Mouse (Mus musculus) adrenal gland (tissue): ENCODE data around the gene Gm19935.

Source experiments
- intact Hi-C: fragments of 180-260 bp; cut with DNase I; formaldehyde crosslinking; loops from one replicate; pipeline ENCODE4 v1.15.1; 2025
- long read RNA-seq, 2 experiments: library from polyadenylated mRNA; unstranded; transcript quantifications; one replicate each; pipeline ENCODE4 v2.0.0; 2020; ENCODE audit warnings: borderline replicate concordance in 1 of 2; ENCODE audit not compliant: insufficient replicate concordance in 1 of 2

The Gm19935 gene
- long read RNA-seq, experiment 1, result 0 reads
- long read RNA-seq, experiment 2, partial matches to known transcripts, result 0 of 1 reads
- long read RNA-seq, experiment 2, other reads (novel, unspliced or antisense), result 1 of 1 reads

DNA sequence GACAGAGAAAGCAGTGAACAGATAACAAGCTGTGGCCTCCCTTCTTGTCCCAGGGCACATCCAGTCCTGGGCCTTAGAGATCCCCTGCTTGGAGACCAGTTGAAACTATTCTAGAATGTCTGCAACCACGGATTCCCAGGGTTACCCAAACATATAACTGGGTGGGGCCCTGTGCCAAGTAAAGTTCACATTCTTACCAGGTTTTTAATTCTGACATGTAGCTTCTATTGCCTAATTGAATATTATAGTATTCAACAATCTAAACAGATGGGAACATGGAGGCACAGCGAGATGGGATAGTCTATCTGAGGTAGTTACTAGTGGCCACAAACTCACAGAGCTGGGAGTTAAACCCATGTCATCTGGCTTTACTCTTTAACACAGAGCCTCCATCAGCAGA lies at the start of gene Gm19935:
Gene Gm19935 (minus strand): TSS at position 101 of the 400 bp plus-strand sequence.
- intact Hi-C loops, result no loop called here

GRCm38 (mm10) chr8:90862038-90862437 lies 44.8 kb upstream of the Gm19935 start:
- intact Hi-C loops, result no loop called here

DNA sequence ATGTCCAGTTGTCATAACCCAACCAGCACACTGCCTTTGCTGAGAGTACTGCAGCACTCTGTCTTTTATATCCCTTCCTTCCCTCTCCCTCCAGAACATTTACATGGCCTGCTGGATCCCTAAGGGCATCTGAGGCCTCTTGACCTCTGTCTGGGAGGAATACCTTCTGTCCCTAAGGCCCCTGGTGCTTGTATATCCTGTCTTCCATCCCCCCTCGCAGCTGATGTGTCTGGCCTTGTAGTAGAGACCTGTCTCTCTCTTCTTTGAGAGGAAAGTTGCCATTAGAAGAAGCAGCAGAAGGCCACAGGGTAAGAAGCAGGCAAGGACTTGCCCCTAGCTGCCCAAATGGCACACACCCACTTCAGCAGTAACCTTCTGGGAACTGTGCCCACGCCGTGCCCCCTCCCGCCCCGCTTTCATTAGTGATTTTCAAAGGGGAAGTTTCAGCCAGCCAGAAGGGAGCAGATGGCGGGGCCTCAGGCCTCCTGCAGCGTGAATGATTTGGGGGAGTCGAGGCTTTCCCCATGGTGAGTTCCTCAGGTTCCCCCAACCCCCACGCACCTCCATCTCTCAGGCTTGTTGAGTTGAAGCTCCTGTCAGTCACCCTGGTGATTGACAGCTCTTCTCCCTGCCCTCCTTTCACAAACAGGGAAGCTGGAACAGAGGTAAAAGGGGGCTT lies 44.2 kb upstream of the Gm19935 start:
- intact Hi-C loops, result no loop called here

GRCm38 (mm10) chr8:90858071-90858470 lies 40.9 kb upstream of the Gm19935 start:
- intact Hi-C loops, result no loop called here

DNA sequence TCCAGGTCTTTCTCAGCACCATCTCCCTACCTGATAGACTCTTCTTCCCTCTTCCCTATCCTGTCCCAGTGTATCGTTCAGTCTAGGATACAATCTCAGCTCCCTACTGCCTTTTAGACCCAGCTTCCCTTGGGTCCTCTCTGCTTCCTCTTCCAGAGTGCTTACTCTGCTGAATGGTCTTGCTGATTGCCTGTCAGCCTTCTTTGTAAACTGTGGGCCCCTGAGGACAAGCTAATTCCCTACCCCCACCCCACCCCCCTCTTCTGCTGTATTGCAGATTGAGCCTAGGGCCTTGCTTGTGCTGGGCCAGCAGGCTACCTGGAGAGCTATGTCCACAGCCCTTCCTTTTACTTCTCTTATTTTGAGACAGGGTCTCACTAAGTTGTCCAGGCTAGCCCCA lies 39.8 kb upstream of the Gm19935 start:
- intact Hi-C loops, result no loop called here

- intact Hi-C loops, result no loop called here
Measured at GRCm38 (mm10) chr8:90856171-90856570, 39.0 kb upstream of the Gm19935 start.

- intact Hi-C loops, result no loop called here
Measured at GRCm38 (mm10) chr8:90854671-90855161, 37.5 kb upstream of the Gm19935 start.

DNA sequence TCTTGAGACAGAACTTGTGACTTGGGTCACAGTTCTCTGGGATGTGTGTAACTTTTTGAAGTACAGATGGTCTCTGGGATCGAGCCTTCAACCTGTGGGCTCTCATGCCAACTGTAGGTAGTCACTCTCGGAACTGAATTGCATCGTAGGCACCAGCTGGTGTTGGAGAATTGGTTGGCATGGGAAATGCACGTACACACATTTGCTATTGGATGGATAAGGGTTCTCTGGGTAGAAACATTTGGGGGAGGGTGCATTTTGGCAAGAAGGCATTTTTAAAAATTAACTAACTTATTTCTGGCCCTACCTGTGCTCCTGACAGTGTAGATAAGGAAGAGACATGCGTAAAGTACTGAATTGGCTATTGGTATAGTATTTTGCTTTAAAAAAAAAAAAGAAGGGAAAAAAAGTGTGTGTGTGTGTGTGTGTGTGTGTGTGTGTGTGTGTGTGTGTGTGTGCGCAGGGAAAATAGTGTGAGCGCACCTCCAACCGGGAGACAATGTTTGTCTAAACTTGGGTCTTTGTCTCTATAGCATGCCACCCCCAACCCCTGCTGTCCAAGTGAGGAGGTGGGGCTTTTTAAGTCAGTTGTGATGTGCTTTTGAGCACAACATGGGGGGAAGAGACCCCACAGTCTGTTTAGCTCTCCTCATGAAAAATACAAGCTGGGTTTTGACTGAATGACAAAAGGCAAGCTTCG lies 36.9 kb upstream of the Gm19935 start:
- intact Hi-C loops, result no loop called here

DNA sequence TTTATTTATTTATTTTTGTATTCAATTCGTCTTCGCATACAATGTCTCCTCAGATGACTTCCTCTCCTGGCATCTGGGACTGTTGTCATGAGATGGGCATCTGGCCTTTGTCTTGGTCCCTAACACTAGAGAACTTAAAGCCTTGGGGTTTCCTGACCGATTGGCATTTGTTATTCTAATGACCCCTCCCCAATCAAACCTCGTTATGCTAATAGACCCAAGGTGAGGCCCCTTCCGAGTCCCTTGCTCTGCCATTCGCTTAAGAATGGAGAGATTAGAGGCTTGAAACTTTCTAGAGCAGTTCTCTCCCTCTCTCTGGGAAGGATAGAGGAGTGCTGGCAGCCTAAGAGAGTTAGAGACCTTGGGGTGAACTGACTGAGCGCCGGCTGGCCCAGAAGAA lies 34.4 kb upstream of the Gm19935 start:
- intact Hi-C loops, result no loop called here

GRCm38 (mm10) chr8:90849462-90850050 lies 32.4 kb upstream of the Gm19935 start:
- intact Hi-C loops, result no loop called here

GRCm38 (mm10) chr8:90847980-90848379 lies 30.8 kb upstream of the Gm19935 start:
- intact Hi-C loops, result no loop called here

DNA sequence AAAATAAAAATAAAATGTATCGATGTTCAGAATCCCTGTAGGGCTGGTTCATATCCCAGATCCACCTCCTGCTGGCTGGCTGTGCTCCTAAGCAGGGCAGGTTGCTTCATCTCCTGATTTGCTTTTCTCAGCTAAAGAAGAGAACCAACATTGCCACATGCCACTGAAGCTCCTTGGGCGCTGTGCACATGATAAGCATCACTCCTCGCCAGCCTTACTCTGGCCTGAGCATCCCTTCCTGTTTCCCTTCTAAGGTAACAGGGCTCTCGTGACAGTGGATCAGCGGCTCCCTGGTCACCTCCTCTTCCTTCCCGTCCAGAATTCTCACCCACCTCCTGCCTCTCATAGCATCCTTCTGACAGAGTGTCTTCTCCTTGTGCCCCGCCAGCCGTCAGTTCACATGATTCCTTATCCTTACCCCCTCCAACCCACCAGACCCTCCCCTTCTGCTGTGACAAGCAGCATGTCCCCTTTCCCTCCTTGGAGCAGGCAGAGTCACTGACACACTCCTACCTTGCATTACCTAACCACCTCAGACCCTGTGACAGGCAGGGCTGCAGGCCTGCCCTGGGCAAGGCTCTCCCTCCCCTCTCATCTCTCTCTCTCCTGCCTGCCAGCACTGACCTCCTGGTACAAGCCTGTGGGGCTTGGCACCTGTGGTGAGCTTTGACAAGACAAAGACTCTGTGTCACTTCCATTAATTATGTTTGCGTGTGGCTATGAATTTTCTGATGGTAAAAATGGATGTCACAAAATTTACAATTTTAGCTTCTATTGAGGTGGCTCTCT lies 27.2 kb upstream of the Gm19935 start:
- intact Hi-C loops, result no loop called here

- intact Hi-C loops, result no loop called here
Measured at GRCm38 (mm10) chr8:90843127-90843526, 25.9 kb upstream of the Gm19935 start.

DNA sequence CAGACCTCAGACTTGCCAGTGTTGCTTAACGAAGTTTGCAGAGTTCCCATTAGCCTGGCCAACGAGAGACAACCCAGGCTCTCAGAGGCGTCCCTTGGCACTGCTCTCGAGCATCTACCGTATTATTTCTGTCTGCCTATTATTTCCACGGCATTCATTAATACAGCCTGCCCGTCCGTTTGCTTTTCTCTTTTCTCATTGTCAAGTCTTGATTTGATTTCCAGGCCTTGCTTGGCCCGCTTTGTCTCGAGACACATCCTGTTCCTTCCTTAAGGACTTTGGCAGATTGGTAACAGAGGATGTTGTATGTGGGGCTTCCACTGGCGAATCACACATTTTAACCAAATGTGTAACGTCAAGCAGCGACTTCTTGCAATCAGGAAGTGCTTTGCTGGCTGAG lies 24.1 kb upstream of the Gm19935 start:
- intact Hi-C loops, result no loop called here

GRCm38 (mm10) chr8:90839725-90840714 lies 22.8 kb upstream of the Gm19935 start:
- intact Hi-C loops, result no loop called here

GRCm38 (mm10) chr8:90837440-90837839 lies 20.2 kb upstream of the Gm19935 start:
- intact Hi-C loops, result no loop called here

GRCm38 (mm10) chr8:90834321-90834672 lies 17.1 kb upstream of the Gm19935 start:
- intact Hi-C loops, result loop anchor here (5.0 kb wide), 1 partner anchor 38 kb away; no protein-coding TSS in a partner anchor

DNA sequence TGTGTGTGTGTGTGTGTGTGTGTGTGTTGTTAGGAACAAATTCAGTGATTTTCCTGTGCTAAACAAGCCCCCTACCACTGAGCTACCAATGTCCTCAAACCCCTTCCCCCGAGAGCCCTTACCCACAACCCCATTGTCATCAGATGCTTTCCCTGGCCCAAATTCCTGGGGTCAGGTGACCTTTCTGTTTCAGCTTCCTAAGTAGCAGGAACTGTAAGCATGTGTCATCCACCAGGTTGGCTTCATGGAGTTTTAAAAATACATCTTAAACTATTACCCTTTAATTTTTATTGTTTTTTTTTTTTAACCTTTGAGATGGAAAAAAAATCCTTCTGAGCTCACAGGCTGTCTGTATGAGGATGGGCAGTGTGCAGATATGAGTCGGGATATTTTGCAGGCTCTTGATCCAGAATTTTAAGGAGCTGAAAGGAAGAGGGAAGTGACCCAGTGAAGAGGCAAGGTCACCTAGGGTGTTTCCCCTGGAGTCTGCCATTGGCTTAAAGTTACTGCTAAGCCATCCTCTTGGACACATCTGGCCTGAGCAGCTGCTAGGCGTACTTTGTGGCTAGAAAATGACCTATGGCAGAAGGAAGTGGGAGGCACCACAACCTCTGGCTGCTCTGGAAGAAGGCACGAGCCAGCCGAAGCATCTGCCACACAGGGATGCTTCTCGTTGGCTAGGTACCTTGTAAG lies 16.6 kb upstream of the Gm19935 start:
- intact Hi-C loops, result loop anchor here (5.0 kb wide), 1 partner anchor 39 kb away; no protein-coding TSS in a partner anchor

GRCm38 (mm10) chr8:90832576-90833289 lies 15.5 kb upstream of the Gm19935 start:
- intact Hi-C loops, result loop anchor here (5.0 kb wide), 1 partner anchor 40 kb away; no protein-coding TSS in a partner anchor
